Mouse (Mus musculus) CH12.LX (cell line): ENCODE measurements around the gene Tmem62. TPM values are rescaled to one million over a fixed set of nuclear protein-coding genes. Genes with fewer than 3 reads are reported as not detected.

Experiments used
- DNase-seq: peaks from one replicate; pipeline ENCODE4 v3.0.0-alpha.2; 2013; ENCODE audit errors: extremely low read depth
- H3K27ac ChIP-seq: 2 replicates; pipeline ENCODE4 v1.5.1; 2012; ENCODE audit warnings: low read depth, mild to moderate bottlenecking, control low read depth, moderate library complexity; ENCODE audit not compliant: insufficient read depth
- H3K27me3 ChIP-seq: replicated peaks from 2 replicates; pipeline ENCODE3; 2012; ENCODE audit warnings: inconsistent platforms
- H3K36me3 ChIP-seq, 2 experiments: replicated peaks in 1 of 2; 2 replicates each; pipeline versions ENCODE3 to v1.6.1; 2012; ENCODE audit warnings: inconsistent platforms in 1 of 2, low read length in 1 of 2, mild to moderate bottlenecking in 1 of 2, mixed read lengths in 1 of 2, moderate library complexity in 1 of 2; ENCODE audit not compliant: control insufficient read depth in 1 of 2, insufficient read depth in 1 of 2
- H3K4me1 ChIP-seq, 2 experiments: 2 replicates each; pipeline ENCODE4 v1.6.1; 2012; ENCODE audit warnings: inconsistent platforms in 1 of 2, moderate library complexity in 1 of 2; ENCODE audit not compliant: insufficient read depth in 2 of 2, control insufficient read depth in 1 of 2
- H3K4me2 ChIP-seq: 2 replicates; pipeline ENCODE4 v1.6.1; 2012; ENCODE audit warnings: low read depth, mild to moderate bottlenecking, control low read depth; ENCODE audit not compliant: poor library complexity, insufficient read depth, severe bottlenecking
- H3K4me3 ChIP-seq, 3 experiments: fragments of 150-350 bp in 1 of 3; sonication (generic) in 1 of 3; replicated peaks in 1 of 3; 2 replicates each; pipeline versions ENCODE3 to v1.5.1; 2011 to 2012; ENCODE audit warnings: low read depth in 2 of 3, low read length in 2 of 3, mild to moderate bottlenecking in 2 of 3, moderate library complexity in 2 of 3, control low read depth in 1 of 3, improper control_type of control experiment in 1 of 3, inconsistent platforms in 1 of 3, mixed read lengths in 1 of 3; ENCODE audit not compliant: poor library complexity in 1 of 3
- H3K79me2 ChIP-seq: replicated peaks from 2 replicates; pipeline ENCODE4 v1.6.1; 2012; ENCODE audit warnings: mild to moderate bottlenecking, moderate library complexity; ENCODE audit not compliant: control insufficient read depth, poor library complexity, insufficient read depth, severe bottlenecking; ENCODE audit errors: extremely low read depth
- H3K9ac ChIP-seq: 2 replicates; pipeline ENCODE4 v1.6.1; 2012; ENCODE audit warnings: low read depth, mild to moderate bottlenecking, control low read depth, moderate library complexity; ENCODE audit not compliant: insufficient read depth
- H3K9me3 ChIP-seq: replicated peaks from 2 replicates; pipeline ENCODE3; 2012; ENCODE audit warnings: low read length, inconsistent platforms, mixed read lengths
- CHD2 ChIP-seq: IDR thresholded peaks from 2 replicates; pipeline ENCODE4 v1.6.1; 2011; ENCODE audit warnings: low read length, improper control_type of control experiment
- CTCF ChIP-seq, 2 experiments: IDR thresholded peaks in 1 of 2; conservative IDR thresholded peaks in 1 of 2; 2 replicates each; pipeline ENCODE4 v1.5.1; 2011 to 2012; ENCODE audit warnings: low read depth in 2 of 2, low read length in 2 of 2, improper control_type of control experiment in 1 of 2, inconsistent platforms in 1 of 2, mild to moderate bottlenecking in 1 of 2, moderate library complexity in 1 of 2
- ELF1 ChIP-seq: IDR thresholded peaks from 2 replicates; pipeline ENCODE4 v1.6.1; 2014; ENCODE audit warnings: low read depth, mild to moderate bottlenecking, inconsistent platforms, low read length, improper control_type of control experiment
- GABPA ChIP-seq: IDR thresholded peaks from 2 replicates; pipeline ENCODE4 v1.6.1; 2012; ENCODE audit warnings: low read depth, low read length, improper control_type of control experiment, inconsistent platforms; ENCODE audit not compliant: insufficient replicate concordance
- IRF4 ChIP-seq: IDR thresholded peaks from 2 replicates; pipeline ENCODE4 v1.6.1; 2014; ENCODE audit warnings: low read depth, mild to moderate bottlenecking, inconsistent platforms, low read length, improper control_type of control experiment
- JUN ChIP-seq: IDR thresholded peaks from 2 replicates; pipeline ENCODE4 v1.6.1; 2011; ENCODE audit warnings: low read depth, mild to moderate bottlenecking, low read length, improper control_type of control experiment, moderate library complexity; ENCODE audit not compliant: insufficient read depth
- JUND ChIP-seq: conservative IDR thresholded peaks from 2 replicates; pipeline ENCODE4 v1.6.1; 2011; ENCODE audit warnings: low read depth, low read length, improper control_type of control experiment
- MEF2A ChIP-seq: IDR thresholded peaks from 2 replicates; pipeline ENCODE4 v1.6.1; 2014; ENCODE audit warnings: low read depth, mild to moderate bottlenecking, inconsistent platforms, low read length, improper control_type of control experiment, borderline replicate concordance
- MYC ChIP-seq: IDR thresholded peaks from 2 replicates; pipeline ENCODE4 v1.6.1; 2011; ENCODE audit warnings: low read depth, mild to moderate bottlenecking, improper control_type of control experiment, low read length
- NELFE ChIP-seq: IDR thresholded peaks from 2 replicates; pipeline ENCODE4 v1.6.1; 2011; ENCODE audit warnings: low read depth, low read length, improper control_type of control experiment
- RAD21 ChIP-seq: IDR thresholded peaks from 2 replicates; pipeline ENCODE4 v1.6.1; 2011; ENCODE audit warnings: low read depth, mild to moderate bottlenecking, low read length, improper control_type of control experiment, moderate library complexity
- SMC3 ChIP-seq: IDR thresholded peaks from 2 replicates; pipeline ENCODE4 v1.6.1; 2011; ENCODE audit warnings: low read depth, low read length, improper control_type of control experiment
- ZC3H11A ChIP-seq: IDR thresholded peaks from 2 replicates; pipeline ENCODE4 v1.6.1; 2012; ENCODE audit warnings: low read depth, mild to moderate bottlenecking, inconsistent platforms, low read length, improper control_type of control experiment
- ZNF384 ChIP-seq: IDR thresholded peaks from 2 replicates; pipeline ENCODE4 v1.6.1; 2012; ENCODE audit warnings: low read depth, low read length, improper control_type of control experiment, inconsistent platforms
- dilution Hi-C: fragments of 300-500 bp; cut with MboI; formaldehyde crosslinking; loops from 2 replicates; pipeline ENCODE4 v1.14.3; 2020; ENCODE audit warnings: low sequenced_read_pairs; ENCODE audit not compliant: extremely low pct_unique_long_range_greater_than_20kb, extremely low pct_ligation_motif_present
- in situ Hi-C: fragments of 300-500 bp; cut with MboI; formaldehyde crosslinking; loops from 3 replicates; pipeline ENCODE4 v1.14.3; 2019; ENCODE audit warnings: low sequenced_read_pairs, low pct_ligation_motif_present, low pct_unique_long_range_greater_than_20kb, mixed read lengths
- polyA plus RNA-seq: library from polyadenylated mRNA; unstranded; fragments of >175 nt; gene quantifications from 2 replicates; pipeline ENCODE4 v1.2.1, GENCODE M21; 2012; ENCODE audit warnings: low read depth; ENCODE audit not compliant: insufficient read length
- total RNA-seq, 2 experiments: library from RNA; depleted of rRNA; stranded (reverse); fragments of 300-350 nt in 1 of 2; fragments of >200 nt in 1 of 2; gene quantifications; 2 replicates each; pipeline ENCODE4 v1.2.3; 2012 to 2014

Tmem62 gene
- total and polyA plus RNA-seq, 3 experiments: 4.9 to 5.3 (median 5.2) TPM

- Histone ChIP-seq H3K4me2 (peak overlapping the region; percentile 78), H3K4me3 (no peak overlapping the region), H3K79me2 (peaks cover 4% of the 10 kb centered on the region; the same call in 1 of the 2 replicates), H3K9ac (no peak overlapping the region), H3K27me3 (no peaks in the 10 kb centered on the region), H3K9me3 (no peaks in the 10 kb centered on the region), H3K27ac (no peak overlapping the region), H3K36me3 (peaks cover 0 to 2% of the 10 kb centered on the region in 2 experiments), H3K4me1 (peaks cover 0 to 9% of the 10 kb centered on the region in 2 experiments; a peak in 2 of 4 replicates)
- no peak for DNase-seq
- in situ Hi-C loops: no loop called here
- TF ChIP-seq MEF2A (no peak), ZNF384 (0 out of 2 replicates have a peak, but pooled peaks have one; percentile 22)
- dilution Hi-C loops: no loop called here
Observed at GRCm38 (mm10) chr2:120980861-120981260, 4.0 kb downstream of the Tmem62 start.

DNA sequence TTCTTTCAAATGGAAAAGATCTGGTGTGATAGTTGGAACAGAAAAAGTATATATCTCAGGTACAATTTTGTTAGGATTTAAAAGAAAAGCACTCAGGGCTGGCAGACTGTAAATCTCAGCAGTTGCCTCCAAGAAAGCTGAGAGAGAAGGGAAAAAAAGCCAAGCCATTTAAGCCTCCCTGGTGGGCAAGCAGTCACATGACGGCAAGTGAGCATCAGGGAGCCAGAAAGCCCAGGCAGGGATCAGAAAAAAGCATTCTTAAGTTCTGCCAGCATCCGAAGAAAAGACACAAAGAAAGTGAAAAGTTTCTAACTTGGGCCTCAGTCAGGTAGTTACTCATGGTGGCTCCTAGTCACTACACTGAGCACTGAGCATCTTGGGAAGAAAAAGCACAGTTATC is 6.8 kb downstream of the Tmem62 start:
- H3K27me3 ChIP-seq: no peaks in the 10 kb centered on the region
- no peaks in the 10 kb centered on the region for H3K4me1 ChIP-seq
- in situ Hi-C loops (no loop called here), dilution Hi-C loops (no loop called here)
- peaks cover 4 to 7% of the 10 kb centered on the region in 2 experiments for H3K36me3 ChIP-seq
- H3K27ac ChIP-seq: no peak overlapping the region
- H3K4me3 ChIP-seq: no peak overlapping the region
- H3K9me3 ChIP-seq: no peaks in the 10 kb centered on the region
- no peaks in the 10 kb centered on the region for H3K79me2 ChIP-seq
- TF ChIP-seq GABPA (no peak), CHD2 (no peak), MEF2A (no peak), CTCF (conservative IDR thresholded peaks at IDR 0.05 in 1 of 2, IDR thresholded peaks at IDR 0.05 in 1 of 2; ENCODE audit: low read depth in 2 of 2, low read length in 2 of 2) (no peak), JUN (no peak), IRF4 (no peak), JUND (no peak), ELF1 (no peak), ZC3H11A (no peak)
- H3K4me2 ChIP-seq: no peak overlapping the region
- H3K9ac ChIP-seq: no peak overlapping the region
- no peak for DNase-seq

GRCm38 (mm10) chr2:120985241-120985640 is 8.4 kb downstream of the Tmem62 start:
- Histone ChIP-seq H3K4me1 (no peaks in the 10 kb centered on the region), H3K9me3 (no peaks in the 10 kb centered on the region), H3K4me2 (no peak overlapping the region), H3K27ac (no peak overlapping the region), H3K36me3 (peaks cover 7 to 9% of the 10 kb centered on the region in 2 experiments), H3K79me2 (no peaks in the 10 kb centered on the region), H3K27me3 (no peaks in the 10 kb centered on the region), H3K4me3 (no peak overlapping the region), H3K9ac (no peak overlapping the region)
- in situ Hi-C loops (no loop called here), dilution Hi-C loops (no loop called here)
- no peak for DNase-seq
- TF ChIP-seq RAD21 (peak; percentile 30), NELFE (no peak), MYC (0 out of 2 replicates have a peak, but pooled peaks have one; percentile 57), CTCF (conservative IDR thresholded peaks at IDR 0.05 in 1 of 2, IDR thresholded peaks at IDR 0.05 in 1 of 2; ENCODE audit: low read depth in 2 of 2, low read length in 2 of 2) (peak in 1 of 2 experiments; percentile 46; a peak in 2 of 4 replicates), SMC3 (no peak; the same call in 1 of the 2 replicates), ELF1 (no peak)
